Mouse (Mus musculus): ENCODE results near the gene Ngly1.
"Not testable (repeated sequence)": the region's sequence is repeated elsewhere in the genome, so short reads cannot be mapped to it uniquely, and the experiment has no call there.

The Ngly1 gene

DNA sequence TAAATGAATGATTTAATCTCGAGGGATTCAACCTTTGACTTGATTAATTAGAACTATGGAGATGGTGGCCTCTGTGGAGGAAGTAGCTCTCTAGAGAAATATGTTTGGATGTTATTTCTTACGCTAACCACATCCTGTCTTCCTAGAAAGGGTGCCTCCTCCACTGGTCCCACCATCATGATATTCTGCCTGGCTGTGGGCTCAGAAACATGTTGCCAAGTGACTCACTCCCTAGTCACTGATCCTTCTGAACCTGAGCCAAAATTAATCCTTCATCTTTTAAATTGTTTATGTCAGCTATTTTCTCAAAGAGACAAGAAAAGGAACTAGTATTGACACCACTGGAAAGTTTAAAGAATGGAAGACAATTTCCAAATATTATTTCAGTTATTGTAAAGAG is 7.1 kb downstream of the Ngly1 start:
- DNase-seq (ENCODE audit: low read depth, low spot score): no peak

DNA sequence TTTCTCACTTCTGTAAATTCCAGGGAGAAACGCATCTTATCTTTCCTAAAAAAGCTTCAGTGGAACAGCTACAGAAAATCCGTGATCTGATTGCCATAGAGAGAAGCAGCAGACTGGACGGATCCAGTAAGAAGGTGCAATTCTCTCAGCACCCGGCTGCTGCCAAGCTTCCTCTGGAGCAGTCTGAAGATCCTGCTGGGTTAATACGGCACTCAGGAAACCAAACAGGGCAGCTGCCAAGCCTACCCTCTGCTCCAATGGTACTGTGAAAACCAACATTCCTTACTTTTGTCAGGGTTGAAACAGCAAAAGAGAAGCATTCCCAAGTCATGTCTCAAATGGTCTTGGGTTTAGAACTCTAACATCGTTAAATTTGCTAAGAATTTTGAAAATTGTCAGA is 11.5 kb downstream of the Ngly1 start:
- DNase-seq (ENCODE audit: low read depth, low spot score): no peak

DNA sequence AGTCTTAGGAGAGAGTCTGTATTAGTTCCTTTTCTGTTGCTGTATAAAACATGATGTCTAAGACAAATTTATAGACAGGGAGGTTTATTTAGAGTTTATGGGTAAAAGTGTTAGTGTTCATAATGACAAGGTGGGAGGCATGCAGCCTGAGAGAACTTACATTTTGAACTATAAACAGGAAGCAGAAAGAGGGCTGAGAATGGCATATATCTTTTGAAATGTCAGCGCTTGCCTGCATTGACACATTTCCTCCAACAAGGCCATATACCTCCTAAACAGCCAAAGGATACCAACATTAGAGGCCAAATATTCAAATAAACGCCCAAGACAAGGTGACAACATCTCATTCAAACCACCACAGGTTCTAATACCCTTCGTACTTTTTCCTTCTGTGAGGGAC is 12.8 kb downstream of the Ngly1 start:
- no peak for DNase-seq (ENCODE audit: low read depth, low spot score)

DNA sequence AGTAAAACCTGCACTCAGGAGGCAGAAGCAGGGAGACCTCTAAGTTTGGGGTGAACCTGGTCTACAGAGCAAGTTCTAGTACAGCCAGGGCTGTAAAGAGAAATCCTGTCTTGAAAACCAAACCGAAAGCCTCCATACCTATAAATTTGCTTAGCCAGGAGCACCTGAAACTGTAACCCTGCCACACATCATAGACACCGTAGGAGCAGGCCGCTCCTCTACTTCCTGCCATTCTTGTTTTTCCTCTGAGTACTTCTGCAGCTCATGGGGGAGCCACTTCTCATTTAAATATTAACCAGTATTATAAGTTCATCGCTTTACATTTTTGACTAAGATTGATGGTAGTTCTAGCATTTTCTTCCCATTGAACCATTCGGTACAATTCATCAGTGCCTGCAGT is 17.9 kb downstream of the Ngly1 start:
- no peak for DNase-seq (ENCODE audit: low read depth, low spot score)

DNA sequence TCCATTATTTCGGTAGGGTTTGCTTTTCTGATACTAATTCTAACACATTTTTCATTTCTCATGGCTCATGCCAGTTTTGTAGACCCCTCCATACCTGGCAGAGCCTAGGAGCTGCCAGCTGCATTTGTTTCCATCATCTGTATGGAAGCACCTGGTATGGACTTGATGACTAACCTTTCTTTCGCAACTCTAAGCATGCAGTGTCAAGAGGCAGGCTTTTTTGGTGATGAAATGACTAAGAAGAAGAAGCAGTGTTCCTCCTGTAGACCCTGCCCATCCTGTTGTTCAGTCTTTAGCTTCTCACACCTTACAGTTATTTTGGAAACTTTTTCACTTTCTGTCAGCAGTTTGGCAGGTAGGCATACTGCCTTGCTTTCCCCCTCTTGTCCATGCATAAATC is 20.7 kb downstream of the Ngly1 start:
- no peak for DNase-seq (ENCODE audit: low read depth, low spot score)

DNA sequence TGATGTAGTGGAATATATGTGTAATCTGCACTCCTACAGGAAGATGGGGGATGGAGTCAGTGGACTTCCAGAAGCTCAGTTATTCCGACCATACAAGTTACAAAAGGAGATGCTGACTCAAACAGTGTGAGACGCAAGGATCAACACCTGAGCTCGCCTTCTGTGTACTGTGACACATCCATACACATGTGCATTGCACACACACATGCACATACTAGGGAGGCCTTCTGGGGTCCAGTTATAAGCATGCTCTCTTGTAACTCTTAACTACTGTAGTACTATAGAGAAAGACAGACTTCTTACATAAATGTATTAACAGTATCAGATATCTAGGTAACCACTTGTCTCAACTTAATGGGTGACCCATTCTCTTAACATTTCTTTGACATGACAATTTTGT is 24.6 kb downstream of the Ngly1 start:
- DNase-seq (ENCODE audit: low read depth, low spot score): no peak

DNA sequence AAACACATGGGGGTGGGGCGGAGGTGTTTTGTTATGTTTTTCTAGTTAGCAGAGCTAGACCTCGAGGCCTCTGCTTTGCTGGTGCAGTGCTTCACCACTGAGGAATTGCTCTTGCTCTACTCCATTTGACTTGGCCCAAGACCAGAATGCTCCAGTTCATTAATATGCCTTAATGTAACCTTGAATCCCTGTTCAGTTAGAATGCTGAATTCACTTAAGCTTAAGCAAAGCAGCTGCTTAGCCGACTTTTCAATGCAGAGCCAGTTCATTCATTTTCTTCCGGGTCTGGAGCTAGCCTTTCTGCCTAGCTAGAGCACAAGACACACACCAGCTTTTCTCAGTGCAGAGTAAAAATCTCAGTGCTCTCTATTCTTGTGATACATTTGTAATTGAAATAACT is 30.1 kb downstream of the Ngly1 start:
- DNase-seq (ENCODE audit: low read depth, low spot score): no peak

DNA sequence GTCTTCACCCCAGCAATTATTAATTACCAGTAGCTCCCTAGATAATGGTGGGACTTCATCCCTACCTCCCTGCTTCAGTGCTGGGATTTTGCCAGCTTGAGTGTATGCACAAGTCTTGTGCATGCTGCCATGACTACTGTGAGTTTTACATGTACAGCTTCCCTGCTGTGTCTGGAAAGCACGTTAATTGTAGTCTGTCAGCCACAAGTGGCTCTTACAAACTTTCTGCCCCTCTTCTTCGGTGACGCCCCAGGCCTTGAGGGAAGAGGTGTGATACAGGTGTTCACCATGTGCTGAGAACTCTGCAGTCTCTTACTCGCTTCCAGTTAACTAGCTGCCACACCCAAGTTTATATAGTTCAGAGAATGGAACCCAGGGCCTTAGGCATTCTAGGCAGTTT is 34.9 kb downstream of the Ngly1 start:
- DNase-seq (ENCODE audit: low read depth, low spot score): no peak

DNA sequence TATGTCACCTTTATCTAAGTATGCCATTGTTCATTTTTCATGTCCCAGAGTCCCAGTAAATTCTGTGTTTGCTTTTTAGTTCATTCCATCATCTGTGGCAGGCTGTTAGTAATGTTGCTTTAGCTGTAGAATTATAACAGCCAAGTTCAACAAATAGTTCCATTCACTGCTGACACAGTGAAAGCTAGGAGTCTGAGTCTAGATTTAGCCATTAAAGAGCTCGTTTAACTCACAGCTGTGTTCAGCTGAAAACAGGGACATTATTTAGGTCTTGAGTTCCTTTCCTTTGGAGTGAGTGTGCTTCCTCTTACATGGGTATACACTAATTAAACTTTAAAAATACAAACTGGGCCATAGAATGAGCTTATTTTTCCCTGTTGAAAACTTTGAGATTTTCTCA is 43.3 kb downstream of the Ngly1 start:
- DNase-seq (ENCODE audit: low read depth, low spot score): no peak

DNA sequence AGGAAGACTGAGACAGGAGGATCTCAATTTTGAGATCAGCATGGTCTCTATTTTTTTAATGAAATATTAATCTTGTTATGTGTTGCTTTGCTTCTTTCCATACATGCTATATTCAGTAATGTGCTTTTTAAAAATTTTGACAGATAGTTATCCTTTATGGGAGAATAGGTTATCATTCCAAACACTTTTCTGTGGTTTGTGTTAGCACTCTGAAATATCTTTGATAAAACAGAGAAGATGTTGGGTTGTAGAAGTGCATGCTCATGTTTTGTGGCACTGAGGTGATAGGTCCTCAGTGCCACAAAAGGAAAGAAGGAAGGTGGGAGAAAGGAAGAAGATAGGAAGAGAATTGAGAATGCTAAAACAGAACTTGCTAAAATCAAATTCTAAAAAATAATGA is 43.9 kb downstream of the Ngly1 start:
- DNase-seq (ENCODE audit: low read depth, low spot score): no peak

DNA sequence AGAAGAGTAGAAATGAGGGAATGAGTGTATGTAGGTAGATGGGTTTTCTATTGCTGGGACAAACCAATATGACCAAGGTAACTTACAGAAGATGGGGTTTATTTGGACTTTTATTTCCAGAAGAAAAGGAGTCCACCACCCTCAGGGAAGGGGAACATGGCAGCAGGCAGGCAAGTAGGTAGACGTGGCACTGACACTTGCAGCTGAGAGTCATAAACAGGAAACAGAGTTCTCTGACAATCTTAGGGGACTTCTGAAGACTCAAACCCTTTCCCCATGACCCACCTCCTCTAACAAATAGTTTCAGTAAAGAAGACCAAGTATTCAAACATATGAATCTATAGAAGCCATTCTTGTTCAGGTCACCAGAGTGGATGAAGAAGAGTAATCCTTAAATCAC is 44.8 kb downstream of the Ngly1 start:
- DNase-seq (ENCODE audit: low read depth, low spot score): no peak

DNA sequence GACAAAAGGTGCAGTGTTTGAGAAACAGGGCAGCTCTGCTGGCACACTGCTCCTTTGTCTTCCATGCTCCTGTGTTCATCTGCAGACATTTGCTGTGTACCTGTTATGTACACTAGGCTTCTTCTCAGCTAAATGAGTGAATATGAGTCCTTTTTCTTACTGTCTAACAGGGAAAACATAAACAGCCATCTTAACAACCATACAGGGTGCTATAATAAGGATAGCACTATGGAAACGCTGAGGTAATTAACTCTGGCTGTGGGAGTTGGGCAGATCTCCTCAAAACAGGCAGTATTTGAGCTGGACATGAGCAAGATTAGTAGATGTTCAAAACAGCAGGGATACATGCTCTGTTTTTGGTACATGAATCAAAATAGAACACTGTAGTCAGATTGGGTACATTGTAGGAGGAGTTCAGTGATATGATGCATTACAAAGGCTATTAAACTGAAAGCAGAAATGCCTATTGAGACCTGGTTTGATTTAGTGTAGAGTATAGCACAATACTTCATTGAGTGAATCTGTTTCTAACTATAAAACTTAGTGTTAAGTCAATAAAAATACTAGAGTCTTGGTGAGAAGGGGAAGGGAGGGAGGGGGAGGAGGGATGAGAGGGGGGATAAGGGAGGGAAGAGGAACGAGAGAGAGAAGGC is 47.9 kb downstream of the Ngly1 start:
- no peak for DNase-seq (ENCODE audit: low read depth, low spot score)

DNA sequence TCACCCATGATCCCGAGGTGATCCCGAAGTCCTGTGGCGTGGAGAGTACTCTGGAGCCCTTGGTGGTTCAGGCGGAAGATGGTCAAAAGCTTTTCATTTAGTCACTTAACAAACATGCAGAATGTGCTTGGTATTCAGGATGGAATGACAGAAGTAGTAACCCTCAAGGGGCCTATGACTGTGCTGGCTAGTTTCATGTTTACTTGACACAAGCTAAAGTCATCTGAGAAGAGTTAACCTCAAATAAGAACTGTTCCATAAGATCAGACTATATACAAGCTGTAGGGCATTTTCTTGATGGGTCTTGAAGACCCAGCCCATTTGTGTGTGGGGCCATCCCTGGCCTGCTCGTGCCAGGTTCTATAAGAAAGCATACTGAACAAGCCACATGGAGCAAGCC is 52.7 kb downstream of the Ngly1 start:
- DNase-seq (ENCODE audit: low read depth, low spot score): no peak

DNA sequence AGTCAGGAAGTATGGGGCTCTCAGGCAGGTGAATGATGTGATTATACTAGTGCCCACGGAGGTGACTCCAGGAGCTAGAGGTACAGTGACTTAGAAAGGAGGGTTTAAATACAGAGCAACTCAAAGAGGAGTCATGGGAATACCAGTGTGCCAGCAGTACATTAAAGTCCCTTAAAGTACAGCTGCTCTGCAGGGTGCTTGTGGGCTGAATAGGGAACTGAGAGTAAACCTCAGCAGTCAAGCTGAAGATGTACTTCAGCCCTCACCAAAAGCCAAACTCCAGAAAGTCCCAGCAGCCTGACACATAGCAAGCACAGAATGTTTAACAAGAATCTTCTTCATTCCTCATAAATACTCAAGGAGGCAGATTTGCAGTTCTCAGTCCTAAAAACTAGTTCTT is 53.6 kb downstream of the Ngly1 start:
- DNase-seq (ENCODE audit: low read depth, low spot score): no peak

DNA sequence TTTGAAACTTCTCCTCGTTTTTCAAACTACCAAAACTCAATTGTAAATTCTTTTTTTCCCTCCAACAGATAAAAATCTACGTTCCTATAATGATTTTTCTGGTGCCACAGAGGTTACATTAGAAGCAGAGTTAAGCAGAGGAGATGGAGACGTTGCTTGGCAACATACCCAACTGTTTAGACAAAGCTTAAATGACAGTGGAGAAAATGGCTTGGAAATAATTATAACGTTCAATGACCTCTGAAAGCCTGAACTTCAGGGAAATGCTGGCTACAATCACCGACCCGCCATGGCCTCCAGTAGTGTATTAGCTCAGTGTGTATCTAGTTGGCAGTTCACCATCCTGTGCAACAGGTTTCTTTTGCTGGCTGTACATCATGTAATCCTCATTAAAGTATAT is 61.7 kb downstream of the Ngly1 start:
- no peak for DNase-seq (ENCODE audit: low read depth, low spot score)

DNA sequence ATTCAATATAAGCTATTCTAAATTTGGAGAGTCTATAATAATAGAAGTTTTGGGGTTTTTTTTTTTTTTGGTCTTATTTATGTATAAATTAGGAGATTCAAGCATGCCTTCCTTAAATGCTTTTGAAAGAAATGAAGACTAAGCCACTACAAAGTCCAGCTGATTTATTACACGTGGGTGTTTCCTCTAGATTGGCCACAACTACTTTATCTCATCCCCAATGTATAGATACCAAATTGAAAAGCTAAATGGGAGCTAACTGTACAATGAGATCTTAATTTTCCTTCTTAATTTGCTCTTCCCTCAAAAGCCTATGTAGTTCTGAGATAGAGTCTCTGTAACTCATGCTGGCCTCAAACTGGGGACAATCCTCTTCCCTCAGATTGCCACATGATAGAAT is 63.5 kb downstream of the Ngly1 start:
- no peak for DNase-seq (ENCODE audit: low read depth, low spot score)

DNA sequence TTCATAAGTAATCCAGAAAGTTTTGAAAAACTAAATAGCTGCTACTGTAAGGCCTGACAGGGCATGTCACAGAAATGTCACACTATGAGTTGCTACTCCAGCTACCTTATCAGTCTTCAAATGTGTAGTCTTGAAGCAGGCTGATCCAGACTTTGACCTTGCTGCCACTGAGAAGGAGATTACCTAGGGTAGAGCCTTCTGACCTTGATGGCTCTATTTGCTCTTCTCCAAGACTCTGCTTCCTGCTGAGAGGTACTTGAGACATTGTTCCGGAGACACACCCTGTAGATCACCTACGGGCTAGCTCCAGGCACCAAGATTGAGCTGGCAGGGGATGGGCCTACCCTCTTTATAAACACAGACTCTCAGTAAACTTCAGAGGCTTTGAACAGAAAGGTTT is 64.0 kb downstream of the Ngly1 start:
- not testable (repeated sequence) for DNase-seq (ENCODE audit: low read depth, low spot score)

DNA sequence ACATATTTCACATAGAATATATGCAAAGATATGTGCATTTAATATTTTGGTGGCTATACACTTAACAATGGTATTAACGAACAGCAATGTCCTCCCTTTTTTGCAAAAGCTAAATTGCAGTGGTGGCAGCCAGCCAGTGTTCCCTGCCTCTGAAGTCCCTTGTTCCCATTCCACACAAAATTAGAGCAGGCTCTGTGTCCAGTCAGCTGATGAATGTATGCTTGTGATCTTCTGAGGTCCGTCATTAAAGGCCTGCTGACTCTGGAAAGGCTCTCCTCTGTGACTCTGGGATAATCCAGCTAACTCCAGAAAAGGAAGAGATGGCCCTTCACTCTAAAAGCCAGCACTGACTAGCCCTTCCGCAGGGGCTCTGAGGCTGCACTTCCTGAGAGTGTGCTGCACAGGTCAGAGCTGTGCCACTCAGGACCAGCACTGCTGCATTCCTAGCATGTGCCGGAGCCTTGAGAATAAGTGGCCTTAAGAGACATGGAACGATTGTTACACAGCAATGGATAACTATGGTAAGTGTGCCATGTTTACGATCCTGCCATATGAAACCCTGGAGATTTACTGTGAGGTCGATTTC is 64.9 kb downstream of the Ngly1 start:
- DNase-seq (ENCODE audit: low read depth, low spot score): no peak

DNA sequence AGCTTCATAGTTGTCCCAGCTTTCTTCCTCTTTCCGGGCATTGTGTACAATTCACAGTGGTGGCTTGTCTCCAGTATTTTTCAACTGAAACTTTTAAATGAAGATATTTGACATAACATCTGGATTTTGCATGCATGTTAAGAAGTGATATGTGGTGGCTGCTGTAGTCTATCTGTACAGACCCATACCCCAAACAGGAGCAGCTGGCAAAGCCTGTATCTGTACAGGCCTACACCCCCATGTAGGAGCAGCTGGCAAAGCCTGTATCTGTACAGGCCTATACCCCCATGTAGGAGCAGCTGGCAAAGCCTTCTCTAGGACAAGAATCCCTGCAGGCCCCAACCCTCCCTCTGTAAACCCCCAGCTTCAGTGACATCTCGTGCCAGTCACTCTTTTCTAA is 65.8 kb downstream of the Ngly1 start:
- DNase-seq (ENCODE audit: low read depth, low spot score): no peak

DNA sequence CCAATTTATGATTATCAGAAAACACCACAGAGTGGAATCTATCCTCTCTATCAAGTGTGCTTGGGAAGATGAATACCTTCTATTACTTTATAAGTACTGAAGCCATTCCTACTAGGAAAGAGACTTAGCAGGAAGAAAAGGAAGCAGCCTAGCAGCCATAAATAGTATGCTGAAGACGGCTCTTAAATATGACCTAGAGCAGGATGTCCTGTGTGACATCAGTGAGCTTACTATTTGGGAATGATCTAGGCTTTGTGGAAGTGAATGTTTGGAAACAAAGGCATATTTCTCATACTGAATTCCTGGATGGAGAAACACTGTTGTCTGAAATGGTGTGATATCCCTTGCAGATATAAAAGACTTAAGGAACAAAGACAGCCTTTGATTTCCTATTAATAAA is 67.6 kb downstream of the Ngly1 start:
- DNase-seq (ENCODE audit: low read depth, low spot score): no peak

DNA sequence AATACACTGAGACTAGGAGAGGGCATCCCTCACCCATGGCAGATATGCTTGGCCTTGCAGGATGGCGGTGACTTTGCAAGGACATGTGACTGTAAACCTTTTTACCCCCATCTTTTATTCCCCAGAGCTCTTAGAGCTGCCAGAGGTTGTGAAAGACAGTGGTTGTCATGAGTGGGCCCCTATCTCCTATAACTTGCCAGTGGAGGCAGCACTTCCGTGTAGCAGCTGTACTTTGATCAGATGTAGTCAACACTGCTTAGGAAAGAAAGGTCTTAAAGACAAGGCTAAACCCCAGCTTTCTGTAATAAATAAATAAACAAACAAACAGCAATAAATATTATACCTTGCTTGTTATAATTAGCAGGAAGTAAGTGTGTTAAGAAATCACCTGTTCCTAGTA is 70.7 kb downstream of the Ngly1 start:
- DNase-seq (ENCODE audit: low read depth, low spot score): no peak

DNA sequence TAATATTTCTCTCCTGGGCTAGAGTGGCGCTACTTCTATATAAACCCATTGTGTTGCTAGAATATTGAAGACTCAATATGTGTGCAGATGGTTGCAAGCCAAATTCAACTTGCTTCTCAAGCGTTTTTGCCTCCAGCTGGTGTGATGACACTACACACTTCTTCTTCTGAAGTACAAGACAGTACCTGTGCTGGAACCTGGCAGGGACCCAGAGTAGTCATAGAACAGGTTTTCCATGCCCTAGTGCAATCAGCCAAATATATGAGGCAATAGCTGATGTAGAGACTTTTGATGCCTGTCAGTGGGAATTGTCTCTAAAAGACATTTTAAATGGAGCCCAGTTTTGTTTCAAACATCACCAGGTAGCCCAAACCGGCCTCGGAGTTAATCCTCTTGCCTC is 75.3 kb downstream of the Ngly1 start:
- no peak for DNase-seq (ENCODE audit: low read depth, low spot score)

DNA sequence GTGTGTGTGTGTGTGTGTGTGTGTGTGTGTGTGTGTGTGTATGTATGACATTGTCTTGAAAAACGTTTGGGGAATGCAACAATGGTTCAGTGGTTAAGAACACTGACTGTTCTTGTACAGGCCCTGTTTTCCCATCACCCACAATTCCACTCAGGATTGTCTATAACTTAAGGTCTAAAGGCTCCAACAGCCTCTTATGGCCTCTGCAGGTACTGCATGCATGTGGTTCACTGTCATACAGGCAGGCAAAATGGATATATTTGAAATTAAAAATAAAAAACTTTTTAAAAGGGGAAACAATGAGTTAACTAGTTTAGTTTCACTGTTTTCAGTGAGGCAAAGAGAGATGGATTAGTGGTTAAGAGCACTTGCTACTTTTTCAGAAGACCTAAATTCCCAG is 76.1 kb downstream of the Ngly1 start:
- DNase-seq (ENCODE audit: low read depth, low spot score): no peak

DNA sequence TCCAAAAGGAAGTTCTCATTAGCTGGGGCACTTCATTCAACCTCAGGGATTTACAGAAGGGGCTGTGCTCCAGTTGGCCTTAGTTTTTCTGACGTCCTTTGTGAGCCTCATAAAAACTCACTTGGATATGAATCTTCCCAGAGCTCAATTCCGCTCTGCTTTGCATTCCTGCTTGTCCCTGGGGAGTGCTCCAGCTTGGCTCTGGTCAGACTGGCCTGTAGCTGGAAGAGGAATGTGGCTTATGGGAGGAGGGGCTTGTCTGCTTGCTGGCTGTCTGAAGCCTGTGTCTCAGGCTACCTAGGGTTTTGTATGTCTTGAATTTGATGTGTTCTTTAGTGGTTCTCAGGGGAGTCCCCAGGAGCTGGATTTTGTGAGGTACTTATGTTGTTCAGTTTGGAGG is 79.5 kb downstream of the Ngly1 start:
- DNase-seq (ENCODE audit: low read depth, low spot score): no peak

Data from c-Kit-negative CD71-positive TER-119-positive erythroid progenitor cells, embryonic 14.5 days (primary cell).